Mouse (Mus musculus) liver, embryonic 11.5 days (tissue): Measurements from ENCODE around the gene Melk. TPM values are rescaled to one million over a fixed set of nuclear protein-coding genes. Genes with fewer than 3 reads are reported as not detected.

Source experiments
- ATAC-seq: fragments of 200-750 bp; cut with Nextera tagmentation; replicated peaks from 2 replicates; pipeline ENCODE4 v1.8.0; 2017; ENCODE audit warnings: moderate number of reproducible peaks, mild to moderate bottlenecking, moderate TSS enrichment, moderate library complexity; ENCODE audit not compliant: low FRiP score
- DNase-seq: peaks from one replicate; pipeline ENCODE4 v3.0.0-alpha.2; 2017; ENCODE audit warnings: low spot score
- H3K27ac ChIP-seq: fragments of 300-500 bp; sonication (generic); 2 replicates; pipeline ENCODE4 v1.5.1; 2014; ENCODE audit warnings: mild to moderate bottlenecking, low read depth, low read length, control low read depth
- H3K27me3 ChIP-seq: fragments of 300-500 bp; sonication (generic); replicated peaks from 2 replicates; pipeline ENCODE4 v1.6.1; 2014; ENCODE audit warnings: low read length, mixed read lengths; ENCODE audit not compliant: control insufficient read depth, insufficient read depth
- H3K36me3 ChIP-seq: fragments of 300-500 bp; sonication (generic); 2 replicates; pipeline ENCODE4 v1.6.1; 2014; ENCODE audit warnings: mild to moderate bottlenecking, low read length, moderate library complexity, mixed read lengths; ENCODE audit not compliant: control insufficient read depth, insufficient read depth
- H3K4me1 ChIP-seq: fragments of 300-500 bp; sonication (generic); replicated peaks from 2 replicates; pipeline ENCODE4 v1.6.1; 2014; ENCODE audit warnings: low read length, mixed read lengths; ENCODE audit not compliant: control insufficient read depth, insufficient read depth
- H3K4me2 ChIP-seq: fragments of 300-500 bp; sonication (generic); 2 replicates; pipeline ENCODE4 v1.6.1; 2014; ENCODE audit warnings: mild to moderate bottlenecking, control low read depth, moderate library complexity
- H3K4me3 ChIP-seq: fragments of 300-500 bp; sonication (generic); 2 replicates; pipeline ENCODE4 v1.5.1; 2014; ENCODE audit warnings: low read depth, low read length, control low read depth
- H3K9ac ChIP-seq: fragments of 300-500 bp; sonication (generic); 2 replicates; pipeline ENCODE4 v1.6.1; 2014; ENCODE audit warnings: low read depth, low read length, control low read depth
- H3K9me3 ChIP-seq: fragments of 300-500 bp; sonication (generic); 2 replicates; pipeline ENCODE4 v1.6.1; 2016; ENCODE audit warnings: low read length, inconsistent platforms, mixed read lengths; ENCODE audit not compliant: control insufficient read depth
- WGBS: fragments of 180-500 bp; shearing (Covaris S2); extraction: QIAGEN DNeasy Blood & Tissue Kit; methylation state at CpG from one replicate; pipeline ENCODE4 v1.1.7; 2014; 5-methylcytosine and 5-hydroxymethylcytosine counted together
- polyA plus RNA-seq: library from polyadenylated mRNA; unstranded; fragments of >200 nt; fragmentation: Nextera tagmentation; extraction: Ambion mirVana; gene quantifications from 2 replicates; pipeline ENCODE4 v1.2.1, GENCODE M21; 2014

Gene Melk
- polyA plus RNA-seq, 1 experiment from 2014 or later, result 36.0 TPM

- WGBS, result 75% methylated on average over 34 of the region's 37 CpGs
- DNase-seq (no peak), ATAC-seq (no peak)
- Histone ChIP-seq H3K4me1 (no peaks in the 10 kb centered on the region), H3K36me3 (no peaks in the 10 kb centered on the region), H3K4me2 (no peak overlapping the region), H3K9ac (no peak overlapping the region), H3K27ac (no peak overlapping the region), H3K27me3 (no peaks in the 10 kb centered on the region), H3K9me3 (no peaks in the 10 kb centered on the region), H3K4me3 (no peak overlapping the region)
These were observed 91.8 kb downstream of the Melk start for GRCm38 (mm10) chr4:44392231-44393216.

DNA sequence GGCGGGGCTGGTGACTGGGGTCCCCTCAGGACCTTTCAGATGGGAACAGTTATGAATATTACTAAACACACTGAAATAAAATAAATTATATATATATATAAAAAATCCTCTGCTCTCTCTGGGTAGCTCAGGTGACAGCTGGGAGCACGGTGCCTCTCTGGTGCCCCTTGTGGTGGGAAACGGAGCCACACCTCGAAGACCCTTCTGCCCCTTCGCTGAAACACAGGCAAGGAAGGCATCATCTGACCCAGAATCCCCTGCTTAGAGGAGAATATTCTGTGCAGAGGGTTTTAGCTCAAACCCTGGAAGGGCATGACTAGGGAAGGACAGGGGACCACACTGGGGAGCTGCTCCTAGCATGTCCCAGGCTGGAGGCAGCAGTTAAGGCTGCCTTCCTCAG is 101.9 kb downstream of the Melk start:
- DNase-seq, result no peak
- Histone ChIP-seq H3K9ac (no peak overlapping the region), H3K4me3 (no peak overlapping the region), H3K4me2 (no peak overlapping the region), H3K36me3 (no peaks in the 10 kb centered on the region), H3K9me3 (no peaks in the 10 kb centered on the region), H3K27me3 (no peaks in the 10 kb centered on the region; the same call in 1 of the 2 replicates), H3K27ac (no peak overlapping the region), H3K4me1 (no peaks in the 10 kb centered on the region)
- no peak for ATAC-seq
- 9% methylated on average over 5 of the region's 5 CpGs for WGBS

DNA sequence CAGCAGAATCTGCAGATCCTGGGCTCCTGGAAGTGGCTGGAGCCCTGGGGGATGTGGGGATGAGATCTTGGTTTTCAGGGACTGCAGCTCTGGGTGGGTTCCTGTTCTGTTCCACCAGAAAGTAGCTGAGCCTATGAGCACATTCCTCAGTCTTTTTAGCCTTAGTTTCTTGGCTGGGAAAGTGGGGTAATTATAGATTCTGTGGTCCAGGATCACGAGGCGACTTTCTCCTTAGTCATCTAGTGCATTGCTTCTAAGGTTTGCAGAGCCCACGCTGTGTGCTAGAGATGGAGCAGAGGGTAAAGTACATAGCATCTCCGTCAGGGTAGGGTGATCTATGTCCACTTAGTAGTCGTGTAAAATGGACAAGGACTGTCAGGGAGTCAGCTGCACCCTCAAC is 103.8 kb downstream of the Melk start:
- ATAC-seq (no peak), DNase-seq (no peak)
- Histone ChIP-seq H3K27ac (no peak overlapping the region), H3K9ac (no peak overlapping the region), H3K4me3 (no peak overlapping the region), H3K36me3 (no peaks in the 10 kb centered on the region), H3K4me1 (no peaks in the 10 kb centered on the region), H3K4me2 (no peak overlapping the region), H3K27me3 (no peaks in the 10 kb centered on the region; the same call in 1 of the 2 replicates), H3K9me3 (no peaks in the 10 kb centered on the region)
- WGBS, result 68% methylated on average over 5 of the region's 5 CpGs

Other genes starting within 250 kb of the Melk start
- gene Gne, start 216.7 kb upstream of the Melk start, polyA plus RNA-seq, result 46.3 and 51.9 TPM in 2 replicates
- gene Rnf38, start 67.1 kb upstream of the Melk start, polyA plus RNA-seq, result 20.2 and 24.0 TPM in 2 replicates